Mouse (Mus musculus) C2C12 (cell line): ENCODE data around the gene Arf5.

Experiments
- CEBPB ChIP-seq: IDR thresholded peaks from one replicate; pipeline ENCODE4 v1.6.1; 2011; ENCODE audit warnings: low read depth, mild to moderate bottlenecking, control low read depth, moderate library complexity
- CTCF ChIP-seq: IDR thresholded peaks from one replicate; pipeline ENCODE4 v1.5.1; 2011; ENCODE audit not compliant: control insufficient read depth, insufficient read depth, insufficient read length
- FOSL1 ChIP-seq: IDR thresholded peaks from one replicate; pipeline ENCODE4 v1.8.0; 2011; ENCODE audit warnings: mild to moderate bottlenecking, low read length; ENCODE audit not compliant: poor library complexity, insufficient read depth, severe bottlenecking
- MAX ChIP-seq: IDR thresholded peaks from one replicate; pipeline ENCODE4 v1.6.1; 2011; ENCODE audit warnings: mild to moderate bottlenecking, control low read depth
- MYOD1 ChIP-seq: IDR thresholded peaks from one replicate; pipeline ENCODE4 v1.6.1; 2011; ENCODE audit warnings: low read depth; ENCODE audit not compliant: control insufficient read depth, insufficient read length
- USF1 ChIP-seq: IDR thresholded peaks from one replicate; pipeline ENCODE4 v1.6.1; 2011; ENCODE audit warnings: low read depth, mild to moderate bottlenecking, control low read depth, moderate library complexity

- TF ChIP-seq CTCF (no peak), MYOD1 (no peak), FOSL1 (no peak), USF1 (no peak), CEBPB (no peak), MAX (no peak)
These were observed 25.6 kb upstream of the Arf5 start, which contains the start of gene Zfp800 for GRCm38 (mm10) chr6:28397681-28398203.
